Mouse (Mus musculus): Measurements from ENCODE around the gene Ctsk. TPM values are rescaled to one million over a fixed set of nuclear protein-coding genes. Genes with fewer than 3 reads are reported as not detected.

The Ctsk gene
- polyA plus RNA-seq, 1 experiment from 2014 or later, result 8.4 TPM

- no peaks in the 10 kb centered on the region for H3K36me3 ChIP-seq (ENCODE audit: control insufficient read depth, insufficient read depth, low read length)
- no peak overlapping the region for H3K9ac ChIP-seq (ENCODE audit: low read depth, low read length)
- H3K4me3 ChIP-seq (ENCODE audit: low read length), result no peak overlapping the region
- WGBS, result 82% methylated on average over 7 of the region's 7 CpGs
- H3K4me2 ChIP-seq (ENCODE audit: low read length), result no peak overlapping the region
- no peaks in the 10 kb centered on the region for H3K27me3 ChIP-seq (replicated peaks; ENCODE audit: control insufficient read depth, insufficient read depth, low read length)
- H3K27ac ChIP-seq (ENCODE audit: low read depth, low read length), result no peak overlapping the region
- no peaks in the 10 kb centered on the region for H3K4me1 ChIP-seq (ENCODE audit: control insufficient read depth, insufficient read depth, low read depth, low read length)
- H3K9me3 ChIP-seq (ENCODE audit: control insufficient read depth, low read length), result no peaks in the 10 kb centered on the region
- ATAC-seq, result no peak
Measured at GRCm38 (mm10) chr3:95518891-95519290, 19.8 kb downstream of the Ctsk start.

DNA sequence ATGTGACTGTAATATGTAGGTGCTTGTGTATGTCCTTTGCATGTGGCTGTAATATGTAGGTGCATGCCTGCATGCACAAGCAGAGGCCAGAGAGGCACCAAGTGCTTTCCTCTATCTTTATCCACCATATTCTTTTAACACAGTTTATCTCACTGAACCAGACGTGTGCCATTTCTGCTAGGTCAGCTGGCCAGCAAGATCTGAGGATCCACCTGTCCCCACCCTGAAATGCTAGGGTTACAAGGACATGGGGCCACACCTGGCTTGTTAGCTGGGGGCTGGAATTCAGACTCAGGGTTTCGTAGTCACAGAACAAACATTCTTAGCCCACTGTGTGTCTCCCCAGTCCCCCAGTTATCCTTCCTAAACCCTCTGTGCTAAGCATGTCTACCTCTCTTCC, 20.3 kb downstream of the Ctsk start:
- Histone ChIP-seq H3K4me1 (ENCODE audit: control insufficient read depth, insufficient read depth, low read depth, low read length) (no peaks in the 10 kb centered on the region), H3K4me3 (ENCODE audit: low read length) (no peak overlapping the region), H3K27ac (ENCODE audit: low read depth, low read length) (no peak overlapping the region), H3K9me3 (ENCODE audit: control insufficient read depth, low read length) (no peaks in the 10 kb centered on the region), H3K36me3 (ENCODE audit: control insufficient read depth, insufficient read depth, low read length) (no peaks in the 10 kb centered on the region), H3K4me2 (ENCODE audit: low read length) (no peak overlapping the region), H3K27me3 (replicated peaks; ENCODE audit: control insufficient read depth, insufficient read depth, low read length) (no peaks in the 10 kb centered on the region), H3K9ac (ENCODE audit: low read depth, low read length) (no peak overlapping the region)
- whole genome bisulfite sequencing, result 88% methylated on average over 2 of the region's 2 CpGs
- no peak for ATAC-seq

DNA sequence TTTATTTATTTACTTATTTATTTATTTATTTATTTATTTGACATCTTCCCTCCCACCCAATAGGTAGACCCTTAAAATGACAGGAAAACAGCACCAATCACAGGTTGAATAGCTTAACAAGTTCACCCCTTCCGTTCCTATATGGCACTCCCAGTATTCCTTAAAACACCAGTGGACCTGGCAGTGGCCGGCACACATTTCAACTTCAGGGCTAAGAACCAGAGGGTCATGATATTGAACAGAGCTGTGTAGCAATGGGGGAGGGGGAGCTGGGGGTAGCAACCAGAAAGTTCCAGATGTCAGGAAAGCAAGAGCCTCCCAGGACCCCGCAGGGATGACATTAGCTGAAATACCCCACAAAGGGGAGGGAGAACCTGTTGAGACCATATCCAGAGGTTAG, 21.0 kb downstream of the Ctsk start:
- Histone ChIP-seq H3K4me2 (ENCODE audit: low read length) (no peak overlapping the region), H3K27me3 (replicated peaks; ENCODE audit: control insufficient read depth, insufficient read depth, low read length) (no peaks in the 10 kb centered on the region), H3K9ac (ENCODE audit: low read depth, low read length) (no peak overlapping the region), H3K9me3 (ENCODE audit: control insufficient read depth, low read length) (no peaks in the 10 kb centered on the region), H3K4me1 (ENCODE audit: control insufficient read depth, insufficient read depth, low read depth, low read length) (no peaks in the 10 kb centered on the region), H3K27ac (ENCODE audit: low read depth, low read length) (no peak overlapping the region), H3K36me3 (ENCODE audit: control insufficient read depth, insufficient read depth, low read length) (no peaks in the 10 kb centered on the region), H3K4me3 (ENCODE audit: low read length) (no peak overlapping the region)
- 88% methylated on average over 3 of the region's 3 CpGs for WGBS
- no peak for ATAC-seq

DNA sequence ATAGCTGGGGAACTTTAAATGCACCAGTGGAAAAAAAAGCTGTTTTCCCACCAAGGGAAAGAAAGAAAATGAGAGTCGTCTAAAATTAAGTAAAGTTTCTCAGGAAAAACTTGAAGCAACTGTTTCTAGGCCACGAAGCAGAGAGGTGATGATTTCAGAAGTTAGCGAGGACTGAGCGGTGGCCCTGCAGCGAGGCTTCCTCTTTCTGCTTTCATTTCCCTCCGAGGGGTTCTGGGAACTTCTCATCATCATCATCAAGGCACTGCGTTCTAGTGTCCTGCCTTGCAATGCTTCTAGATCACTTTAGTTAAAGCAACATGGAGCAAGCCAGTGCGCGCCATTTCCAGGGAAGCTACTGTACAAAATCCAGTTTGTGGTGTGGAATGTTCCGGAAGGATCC, 22.1 kb downstream of the Ctsk start:
- Histone ChIP-seq H3K9ac (ENCODE audit: low read depth, low read length) (no peak overlapping the region), H3K4me2 (ENCODE audit: low read length) (no peak overlapping the region), H3K27ac (ENCODE audit: low read depth, low read length) (no peak overlapping the region), H3K4me1 (ENCODE audit: control insufficient read depth, insufficient read depth, low read depth, low read length) (no peaks in the 10 kb centered on the region), H3K36me3 (ENCODE audit: control insufficient read depth, insufficient read depth, low read length) (no peaks in the 10 kb centered on the region), H3K9me3 (ENCODE audit: control insufficient read depth, low read length) (no peaks in the 10 kb centered on the region), H3K27me3 (replicated peaks; ENCODE audit: control insufficient read depth, insufficient read depth, low read length) (no peaks in the 10 kb centered on the region), H3K4me3 (ENCODE audit: low read length) (no peak overlapping the region)
- 94% methylated on average over 10 of the region's 10 CpGs for WGBS
- ATAC-seq, result no peak

- no peak overlapping the region for H3K4me2 ChIP-seq (ENCODE audit: low read length)
- H3K4me3 ChIP-seq (ENCODE audit: low read length), result no peak overlapping the region
- no peaks in the 10 kb centered on the region for H3K9me3 ChIP-seq (ENCODE audit: control insufficient read depth, low read length)
- 80% methylated on average over 3 of the region's 3 CpGs for WGBS
- no peaks in the 10 kb centered on the region for H3K4me1 ChIP-seq (ENCODE audit: control insufficient read depth, insufficient read depth, low read depth, low read length)
- no peak for ATAC-seq
- no peaks in the 10 kb centered on the region for H3K36me3 ChIP-seq (ENCODE audit: control insufficient read depth, insufficient read depth, low read length)
- H3K9ac ChIP-seq (ENCODE audit: low read depth, low read length), result no peak overlapping the region
- H3K27me3 ChIP-seq (replicated peaks; ENCODE audit: control insufficient read depth, insufficient read depth, low read length), result no peaks in the 10 kb centered on the region
- no peak overlapping the region for H3K27ac ChIP-seq (ENCODE audit: low read depth, low read length)
Measured at GRCm38 (mm10) chr3:95523662-95524061, 24.6 kb downstream of the Ctsk start.

DNA sequence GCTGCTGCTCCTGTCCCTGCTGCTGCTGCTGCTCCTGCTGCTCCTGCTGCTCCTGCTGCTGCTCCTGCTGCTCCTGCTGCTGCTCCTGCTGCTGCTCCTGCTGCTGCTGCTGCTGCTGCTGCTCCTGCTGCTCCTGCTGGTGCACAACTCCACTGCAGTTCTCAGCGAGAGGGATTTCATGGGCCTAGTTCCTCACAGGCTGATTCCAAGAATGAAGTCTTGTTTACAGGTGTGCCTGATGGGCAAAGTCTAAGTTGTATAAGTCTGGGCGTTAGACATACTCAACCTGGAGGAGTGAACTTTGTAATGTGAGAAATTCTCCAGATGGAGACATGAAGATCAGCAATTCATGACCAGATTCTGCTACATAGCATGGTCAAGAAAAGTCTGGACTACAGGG, 25.6 kb downstream of the Ctsk start:
- no peak overlapping the region for H3K9ac ChIP-seq (ENCODE audit: low read depth, low read length)
- no peak overlapping the region for H3K27ac ChIP-seq (ENCODE audit: low read depth, low read length)
- ATAC-seq, result no peak
- no peaks in the 10 kb centered on the region for H3K36me3 ChIP-seq (ENCODE audit: control insufficient read depth, insufficient read depth, low read length)
- H3K4me3 ChIP-seq (ENCODE audit: low read length), result no peak overlapping the region
- no peaks in the 10 kb centered on the region for H3K4me1 ChIP-seq (ENCODE audit: control insufficient read depth, insufficient read depth, low read depth, low read length)
- no peaks in the 10 kb centered on the region for H3K27me3 ChIP-seq (replicated peaks; ENCODE audit: control insufficient read depth, insufficient read depth, low read length)
- H3K9me3 ChIP-seq (ENCODE audit: control insufficient read depth, low read length), result no peaks in the 10 kb centered on the region
- H3K4me2 ChIP-seq (ENCODE audit: low read length), result no peak overlapping the region
- 74% methylated on average over 2 of the region's 2 CpGs for WGBS

DNA sequence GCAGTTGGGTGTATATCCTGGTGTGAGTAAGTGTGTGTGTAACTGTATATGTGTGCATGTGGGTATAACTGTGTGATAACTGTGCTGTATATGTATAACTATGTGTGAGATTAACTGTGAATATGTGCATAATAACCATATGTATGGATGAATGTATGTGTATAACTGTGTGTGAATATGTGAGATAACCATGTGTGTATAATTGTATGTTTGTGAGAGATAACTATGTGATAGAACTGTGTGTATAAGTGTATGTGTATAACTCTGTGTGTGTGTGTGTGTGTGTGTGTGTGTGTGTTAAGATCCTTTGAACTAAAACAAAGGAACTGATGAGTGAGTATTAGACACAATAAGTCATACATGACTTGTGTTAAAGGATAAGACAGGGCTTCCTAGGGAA, 27.1 kb downstream of the Ctsk start:
- Histone ChIP-seq H3K27me3 (replicated peaks; ENCODE audit: control insufficient read depth, insufficient read depth, low read length) (no peaks in the 10 kb centered on the region), H3K27ac (ENCODE audit: low read depth, low read length) (no peak overlapping the region), H3K4me1 (ENCODE audit: control insufficient read depth, insufficient read depth, low read depth, low read length) (no peaks in the 10 kb centered on the region), H3K4me2 (ENCODE audit: low read length) (no peak overlapping the region), H3K36me3 (ENCODE audit: control insufficient read depth, insufficient read depth, low read length) (no peaks in the 10 kb centered on the region), H3K9ac (ENCODE audit: low read depth, low read length) (no peak overlapping the region), H3K4me3 (ENCODE audit: low read length) (no peak overlapping the region), H3K9me3 (ENCODE audit: control insufficient read depth, low read length) (no peaks in the 10 kb centered on the region)
- no peak for ATAC-seq

DNA sequence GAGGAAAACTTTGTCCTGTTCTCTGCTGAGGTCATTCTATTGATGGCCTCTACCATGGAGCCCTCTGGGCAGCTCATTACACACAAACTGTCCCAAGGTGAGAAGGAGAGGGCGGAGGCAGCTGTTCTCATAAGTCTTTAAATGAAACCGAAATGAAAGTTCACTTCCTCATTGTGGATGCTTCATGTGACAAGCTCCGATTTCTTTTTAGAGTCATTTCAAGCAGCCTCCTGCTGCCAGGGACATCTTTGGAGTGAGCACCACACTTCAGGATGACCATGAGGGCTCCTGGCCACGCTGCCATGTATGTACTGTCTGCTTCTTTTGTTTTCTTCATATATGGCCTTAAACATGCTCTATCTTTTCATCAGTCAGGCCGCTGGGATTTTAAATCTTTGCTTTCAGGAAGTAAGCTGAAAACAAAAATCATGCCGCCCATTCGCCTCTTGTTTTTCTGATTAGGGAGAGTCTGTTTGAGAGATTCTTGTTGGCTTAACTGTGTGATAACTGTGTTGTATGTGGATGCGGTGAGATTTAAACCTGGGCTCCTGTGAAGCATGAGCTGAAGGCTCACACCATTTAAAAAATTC, 27.7 kb downstream of the Ctsk start, which contains the start of gene Ctss:
Ctss (plus strand) TSS at position 165 of the 590 bp plus-strand sequence.
- H3K4me1 ChIP-seq (ENCODE audit: control insufficient read depth, insufficient read depth, low read depth, low read length), result no peaks in the 10 kb centered on the region
- no peak within 1 kb of the TSS for H3K4me3 ChIP-seq (ENCODE audit: low read length)
- WGBS, result 91% methylated on average over 8 of the region's 8 CpGs
- no peak within 1 kb of the TSS for H3K27ac ChIP-seq (ENCODE audit: low read depth, low read length)
- no peak within 1 kb of the TSS for H3K4me2 ChIP-seq (ENCODE audit: low read length)
- no peak for ATAC-seq
- no peaks in the 10 kb centered on the region for H3K9me3 ChIP-seq (ENCODE audit: control insufficient read depth, low read length)
- no peaks in the 10 kb centered on the region for H3K27me3 ChIP-seq (replicated peaks; ENCODE audit: control insufficient read depth, insufficient read depth, low read length)
- no peak within 1 kb of the TSS for H3K9ac ChIP-seq (ENCODE audit: low read depth, low read length)
- no peaks in the 10 kb centered on the region for H3K36me3 ChIP-seq (ENCODE audit: control insufficient read depth, insufficient read depth, low read length)

DNA sequence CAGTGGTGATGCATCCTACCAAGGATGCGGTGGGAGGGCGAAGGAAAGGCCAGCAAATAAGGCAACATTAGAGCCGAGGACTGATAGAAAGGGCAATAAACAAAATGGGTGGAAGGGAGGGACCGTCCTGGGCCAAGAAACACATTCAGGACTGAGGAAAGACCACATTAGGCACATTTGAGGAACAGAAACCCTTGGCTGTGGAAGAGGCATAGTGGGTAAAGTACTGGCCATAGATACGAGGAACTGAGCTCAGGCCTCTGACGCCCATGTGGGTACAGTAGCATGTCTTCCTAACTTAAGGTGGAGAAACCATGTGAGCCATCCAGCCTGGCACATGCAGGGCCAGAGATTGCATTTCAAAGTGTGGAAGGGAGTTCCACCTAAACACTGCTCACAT, 30.8 kb downstream of the Ctsk start:
- ATAC-seq, result no peak
- Histone ChIP-seq H3K27ac (ENCODE audit: low read depth, low read length) (no peak overlapping the region), H3K9me3 (ENCODE audit: control insufficient read depth, low read length) (no peaks in the 10 kb centered on the region), H3K27me3 (replicated peaks; ENCODE audit: control insufficient read depth, insufficient read depth, low read length) (no peaks in the 10 kb centered on the region), H3K4me1 (ENCODE audit: control insufficient read depth, insufficient read depth, low read depth, low read length) (no peaks in the 10 kb centered on the region), H3K9ac (ENCODE audit: low read depth, low read length) (no peak overlapping the region), H3K4me2 (ENCODE audit: low read length) (no peak overlapping the region), H3K4me3 (ENCODE audit: low read length) (no peak overlapping the region), H3K36me3 (ENCODE audit: control insufficient read depth, insufficient read depth, low read length) (no peaks in the 10 kb centered on the region)
- WGBS, result 87% methylated on average over 6 of the region's 6 CpGs

GRCm38 (mm10) chr3:95531025-95531424, 32.0 kb downstream of the Ctsk start:
- Histone ChIP-seq H3K4me3 (ENCODE audit: low read length) (no peak overlapping the region), H3K9ac (ENCODE audit: low read depth, low read length) (no peak overlapping the region), H3K36me3 (ENCODE audit: control insufficient read depth, insufficient read depth, low read length) (no peaks in the 10 kb centered on the region), H3K4me1 (ENCODE audit: control insufficient read depth, insufficient read depth, low read depth, low read length) (no peaks in the 10 kb centered on the region), H3K9me3 (ENCODE audit: control insufficient read depth, low read length) (no peaks in the 10 kb centered on the region), H3K4me2 (ENCODE audit: low read length) (no peak overlapping the region), H3K27me3 (replicated peaks; ENCODE audit: control insufficient read depth, insufficient read depth, low read length) (no peaks in the 10 kb centered on the region), H3K27ac (ENCODE audit: low read depth, low read length) (no peak overlapping the region)
- 97% methylated on average over 1 of the region's 1 CpGs for WGBS
- ATAC-seq, result no peak

Data from hindbrain, embryonic 16.5 days (tissue).